Mouse (Mus musculus): ENCODE results near the gene Acrbp. TPM values are rescaled to one million over a fixed set of nuclear protein-coding genes. Genes with fewer than 3 reads are reported as not detected.
"Not testable (repeated sequence)": the region's sequence is repeated elsewhere in the genome, so short reads cannot be mapped to it uniquely, and the experiment has no call there.

The Acrbp gene
- polyA plus RNA-seq, 1 experiment from 2014 or later: 5.2 TPM

DNA sequence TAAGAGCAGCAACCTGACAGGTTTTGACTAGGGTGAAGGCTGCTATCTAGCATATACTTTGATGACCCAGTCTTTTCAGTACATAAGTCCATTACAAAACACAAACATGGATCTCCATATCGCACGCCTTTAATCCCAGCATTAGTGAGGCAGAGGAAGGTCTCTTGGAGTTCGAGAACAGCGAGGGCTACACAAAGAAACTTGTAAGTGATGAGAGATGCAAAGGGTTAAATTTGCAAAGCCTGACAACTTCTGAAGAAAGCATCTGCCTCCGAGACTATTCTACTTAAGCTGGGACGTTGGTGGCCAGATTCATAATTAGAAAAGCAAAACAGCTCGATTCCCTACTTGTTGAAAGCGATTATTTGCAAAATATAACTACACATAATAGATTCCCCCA is 10.4 kb upstream of the Acrbp start:
- Histone ChIP-seq H3K4me1 (replicated peaks) (peaks cover 17% of the 10 kb centered on the region), H3K9me3 (replicated peaks) (no peaks in the 10 kb centered on the region), H3K4me3 (peak overlapping the region; percentile 77), H3K9ac (peak overlapping the region; percentile 19; the same call in 1 of the 2 replicates), H3K27ac (peak overlapping the region; percentile 79), H3K4me2 (peak overlapping the region; percentile 80), H3K27me3 (no peaks in the 10 kb centered on the region), H3K36me3 (peaks cover 32% of the 10 kb centered on the region)
- ATAC-seq (replicated peaks; ENCODE audit: insufficient number of reproducible peaks, insufficient read depth, low FRiP score, low read depth): no peak
- WGBS: 4% methylated on average over 8 of the region's 8 CpGs

DNA sequence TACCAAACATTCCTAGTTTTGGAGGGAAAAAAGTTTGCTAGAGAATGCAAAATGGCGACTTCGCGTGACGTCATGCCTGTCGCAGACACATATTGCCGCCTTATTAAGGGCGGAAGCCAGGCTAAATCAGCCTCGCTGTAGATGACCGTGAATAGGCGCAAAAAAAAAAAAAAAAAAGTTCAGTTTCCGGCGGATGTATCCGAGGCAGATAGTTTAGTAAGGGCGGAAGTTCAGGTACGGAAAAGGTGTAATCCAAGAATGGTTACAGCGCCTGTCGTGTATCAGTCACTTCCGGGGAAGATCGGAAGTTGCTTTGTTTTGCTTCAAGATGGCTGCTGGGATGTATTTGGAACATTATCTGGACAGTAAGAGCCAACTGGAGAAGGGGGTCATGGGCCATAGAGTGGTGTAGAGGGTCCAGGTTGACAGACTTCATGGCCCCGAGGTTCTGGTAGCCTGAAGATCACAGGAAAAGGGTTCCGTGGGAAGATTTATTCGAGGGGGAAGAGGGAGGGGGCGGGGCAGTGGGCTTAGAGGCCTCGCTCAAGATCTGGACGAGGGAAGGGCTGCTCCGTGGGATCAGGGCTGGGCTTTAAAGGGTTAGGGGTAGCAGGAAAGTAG is 9.8 kb upstream of the Acrbp start, which contains the start of gene Ing4:
Gene Ing4, plus strand, starts transcription at position 228 of the 621 bp plus-strand sequence.
- Histone ChIP-seq H3K4me3 (peak within 1 kb of the TSS; percentile 77), H3K4me2 (peak within 1 kb of the TSS; percentile 80), H3K9ac (peak within 1 kb of the TSS; percentile 66), H3K9me3 (replicated peaks) (no peaks in the 10 kb centered on the region), H3K27ac (peak within 1 kb of the TSS; percentile 79), H3K27me3 (no peaks in the 10 kb centered on the region), H3K4me1 (replicated peaks) (peaks cover 17% of the 10 kb centered on the region), H3K36me3 (peaks cover 34% of the 10 kb centered on the region)
- WGBS: under 1% methylated on average over 26 of the region's 26 CpGs
- ATAC-seq (replicated peaks; ENCODE audit: insufficient number of reproducible peaks, insufficient read depth, low FRiP score, low read depth): peak; percentile 95

DNA sequence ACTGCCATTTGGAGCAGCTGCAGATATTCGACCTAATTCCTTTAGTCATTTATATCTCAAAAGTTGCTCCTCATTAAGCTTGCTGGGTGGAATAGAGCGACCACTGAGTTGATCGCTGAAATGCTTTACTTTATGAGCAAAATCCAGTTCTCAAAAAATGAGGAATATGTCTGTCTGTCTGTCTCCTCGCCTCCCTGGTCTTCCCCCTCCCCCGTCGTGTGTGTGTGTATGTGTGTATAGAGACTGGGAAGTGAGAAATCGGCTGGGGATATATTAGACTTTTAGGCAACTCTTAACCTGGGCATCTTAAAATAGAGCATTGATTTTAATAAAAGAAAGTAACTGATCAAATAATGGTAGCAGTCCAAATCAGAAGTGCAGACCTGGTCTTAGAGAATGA is 9.3 kb upstream of the Acrbp start:
- Histone ChIP-seq H3K4me3 (peak overlapping the region; percentile 77), H3K36me3 (peaks cover 33% of the 10 kb centered on the region), H3K4me1 (replicated peaks) (peaks cover 17% of the 10 kb centered on the region), H3K4me2 (peak overlapping the region; percentile 80), H3K27ac (peak overlapping the region; percentile 73), H3K9ac (peak overlapping the region; percentile 66), H3K9me3 (replicated peaks) (no peaks in the 10 kb centered on the region), H3K27me3 (no peaks in the 10 kb centered on the region)
- WGBS: 13% methylated on average over 7 of the region's 7 CpGs
- ATAC-seq (replicated peaks; ENCODE audit: insufficient number of reproducible peaks, insufficient read depth, low FRiP score, low read depth): no peak

DNA sequence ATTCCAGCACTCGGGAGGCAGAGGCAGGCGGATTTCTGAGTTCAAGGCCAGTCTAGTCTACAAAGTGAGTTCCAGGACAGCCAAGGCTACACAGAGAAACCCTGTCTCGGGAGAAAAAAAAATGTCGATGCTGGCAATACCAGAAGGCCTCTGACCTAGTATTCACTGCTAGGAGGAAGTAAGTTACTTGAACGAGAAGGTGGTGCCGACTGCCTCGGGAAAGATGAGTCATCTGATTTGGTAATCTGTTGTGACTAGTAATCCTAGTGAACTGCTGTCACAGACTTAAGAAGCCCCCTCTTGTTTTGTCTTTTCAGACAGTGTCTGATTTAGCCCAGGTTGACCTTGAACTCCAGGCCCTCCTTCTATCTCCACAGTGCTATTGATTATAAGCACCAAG is 8.4 kb upstream of the Acrbp start:
- no peaks in the 10 kb centered on the region for H3K9me3 ChIP-seq (replicated peaks)
- 79% methylated on average over 7 of the region's 7 CpGs for WGBS
- no peak for ATAC-seq (replicated peaks; ENCODE audit: insufficient number of reproducible peaks, insufficient read depth, low FRiP score, low read depth)
- no peaks in the 10 kb centered on the region for H3K27me3 ChIP-seq
- no peak overlapping the region for H3K27ac ChIP-seq
- H3K4me1 ChIP-seq (replicated peaks): peaks cover 17% of the 10 kb centered on the region
- H3K36me3 ChIP-seq: peaks cover 31% of the 10 kb centered on the region
- no peak overlapping the region for H3K4me3 ChIP-seq
- peak overlapping the region; percentile 80; the same call in 1 of the 2 replicates for H3K4me2 ChIP-seq
- H3K9ac ChIP-seq: no peak overlapping the region

DNA sequence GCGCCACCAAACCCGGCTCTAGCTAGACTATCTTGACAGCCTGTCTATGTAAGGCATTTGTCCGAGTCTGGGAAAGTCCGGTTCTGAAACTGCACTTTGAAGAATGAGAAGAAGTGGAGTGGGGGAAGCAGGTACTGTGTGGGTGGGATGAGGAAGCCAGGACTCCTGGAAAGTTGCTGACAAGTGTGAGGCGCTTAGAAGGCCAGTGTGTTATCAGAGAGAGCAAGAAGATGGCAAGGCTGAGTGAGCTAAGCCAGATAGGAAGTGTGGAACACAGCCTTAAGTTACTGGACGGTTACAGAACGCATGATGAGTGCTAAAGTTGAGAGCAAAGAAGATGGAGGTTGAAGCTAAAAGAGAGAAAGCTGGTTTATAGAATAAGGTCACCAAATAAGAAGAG is 7.4 kb upstream of the Acrbp start:
- Histone ChIP-seq H3K9ac (no peak overlapping the region), H3K27ac (no peak overlapping the region), H3K27me3 (no peaks in the 10 kb centered on the region), H3K4me3 (no peak overlapping the region), H3K4me1 (replicated peaks) (peaks cover 20% of the 10 kb centered on the region), H3K4me2 (no peak overlapping the region), H3K9me3 (replicated peaks) (no peaks in the 10 kb centered on the region), H3K36me3 (peaks cover 30% of the 10 kb centered on the region)
- ATAC-seq (replicated peaks; ENCODE audit: insufficient number of reproducible peaks, insufficient read depth, low FRiP score, low read depth): no peak
- 76% methylated on average over 7 of the region's 7 CpGs for WGBS

DNA sequence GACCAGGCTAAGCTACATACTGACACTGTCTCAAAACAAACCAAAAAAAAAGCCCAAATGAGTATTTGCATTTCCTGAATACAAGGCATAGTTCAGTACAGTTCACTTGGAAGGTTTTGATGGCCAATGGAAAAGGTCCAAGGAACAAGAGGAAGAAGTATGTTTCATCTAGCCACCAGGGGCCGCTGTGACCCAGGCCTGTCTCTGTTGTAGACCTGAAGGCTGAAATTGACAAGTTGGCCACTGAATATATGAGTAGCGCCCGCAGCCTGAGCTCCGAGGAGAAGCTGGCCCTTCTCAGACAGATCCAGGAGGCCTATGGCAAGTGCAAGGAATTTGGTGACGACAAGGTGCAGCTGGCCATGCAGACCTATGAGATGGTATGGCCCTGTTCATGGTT is 2.8 kb upstream of the Acrbp start:
- Histone ChIP-seq H3K9ac (no peak overlapping the region), H3K4me3 (no peak overlapping the region), H3K4me1 (replicated peaks) (0 out of 2 replicates have a peak, but pooled peaks cover 3% of the 10 kb centered on the region), H3K9me3 (replicated peaks) (no peaks in the 10 kb centered on the region), H3K27me3 (no peaks in the 10 kb centered on the region), H3K4me2 (no peak overlapping the region), H3K27ac (no peak overlapping the region), H3K36me3 (peaks cover 65% of the 10 kb centered on the region)
- 0 out of 2 replicates have a peak, but pooled peaks have one; percentile 33 for ATAC-seq (replicated peaks; ENCODE audit: insufficient number of reproducible peaks, insufficient read depth, low FRiP score, low read depth)
- 33% methylated on average over 5 of the region's 5 CpGs for WGBS

DNA sequence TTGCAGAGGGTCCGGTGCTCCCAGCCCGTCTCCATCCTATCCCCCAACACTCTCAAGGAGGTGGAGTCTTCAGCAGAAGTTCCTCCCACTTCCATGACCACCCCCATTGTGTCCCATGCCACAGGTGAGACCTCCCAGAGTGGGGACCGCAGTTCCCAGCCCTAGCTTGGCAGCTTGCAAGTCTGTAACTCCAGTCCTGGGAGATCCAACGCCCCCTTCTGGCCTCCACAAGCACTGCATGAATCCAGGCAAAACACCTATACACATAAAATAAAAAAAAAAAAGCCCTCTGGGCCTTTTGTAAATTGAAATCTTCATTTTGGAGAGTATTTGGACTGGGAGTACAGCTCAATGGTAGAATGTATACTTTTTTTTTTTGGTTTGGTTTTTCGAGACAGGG is 1.7 kb downstream of the Acrbp start:
- no peak for ATAC-seq (replicated peaks; ENCODE audit: insufficient number of reproducible peaks, insufficient read depth, low FRiP score, low read depth)
- Histone ChIP-seq H3K4me2 (no peak overlapping the region), H3K27ac (no peak overlapping the region), H3K27me3 (no peaks in the 10 kb centered on the region), H3K9me3 (replicated peaks) (no peaks in the 10 kb centered on the region), H3K36me3 (peaks cover 60% of the 10 kb centered on the region), H3K4me3 (no peak overlapping the region), H3K4me1 (replicated peaks) (0 out of 2 replicates have a peak, but pooled peaks cover 3% of the 10 kb centered on the region), H3K9ac (no peak overlapping the region)
- WGBS: 64% methylated on average over 5 of the region's 5 CpGs

DNA sequence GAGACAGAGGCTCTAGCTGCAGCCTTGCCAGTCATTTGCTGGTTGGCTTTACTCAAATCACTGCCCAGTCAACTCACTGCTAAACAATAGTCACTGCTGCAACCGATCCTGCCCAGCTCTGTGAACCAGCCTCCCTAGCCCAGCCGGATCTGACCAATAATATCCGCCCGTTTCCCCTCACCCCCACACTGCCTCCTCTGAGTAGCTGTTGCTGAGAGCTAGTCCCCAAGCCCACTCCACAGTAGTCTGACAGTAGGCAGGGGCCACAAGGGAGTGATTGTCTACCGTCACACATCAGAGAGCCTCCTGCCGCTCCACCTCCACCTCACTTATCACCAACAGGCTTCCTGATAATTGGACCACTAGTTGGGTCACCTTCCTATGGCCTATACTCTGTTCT is 12.0 kb downstream of the Acrbp start:
- Histone ChIP-seq H3K4me2 (no peak overlapping the region), H3K4me3 (no peak overlapping the region), H3K4me1 (replicated peaks) (peaks cover 12% of the 10 kb centered on the region), H3K27ac (no peak overlapping the region), H3K27me3 (no peaks in the 10 kb centered on the region), H3K9me3 (replicated peaks) (no peaks in the 10 kb centered on the region), H3K9ac (no peak overlapping the region), H3K36me3 (no peaks in the 10 kb centered on the region)
- 21% methylated on average over 6 of the region's 6 CpGs for WGBS
- ATAC-seq (replicated peaks; ENCODE audit: insufficient number of reproducible peaks, insufficient read depth, low FRiP score, low read depth): no peak

DNA sequence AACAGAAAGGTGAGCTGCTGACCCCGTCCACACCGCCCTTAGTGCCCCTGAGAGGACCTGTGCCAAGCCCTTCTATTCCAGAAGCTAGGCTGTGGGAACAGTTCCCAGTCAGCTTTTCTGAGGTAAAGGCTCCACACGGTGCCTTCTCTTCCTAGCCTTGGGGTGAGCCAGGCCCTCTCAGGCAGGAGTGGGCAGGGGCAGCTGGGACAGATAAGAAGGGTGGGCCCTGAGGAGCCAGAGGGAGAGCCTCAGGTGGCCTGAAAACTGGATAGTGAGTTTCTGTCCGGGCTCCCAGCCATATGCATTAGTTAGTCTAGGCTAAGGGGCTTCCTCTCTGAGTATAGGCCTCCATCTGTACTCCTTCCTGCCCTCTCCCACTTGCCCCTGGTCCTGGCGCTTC is 13.0 kb downstream of the Acrbp start:
- Histone ChIP-seq H3K9ac (no peak overlapping the region), H3K36me3 (no peaks in the 10 kb centered on the region), H3K27me3 (no peaks in the 10 kb centered on the region), H3K4me1 (replicated peaks) (peaks cover 12% of the 10 kb centered on the region), H3K27ac (no peak overlapping the region), H3K4me3 (no peak overlapping the region), H3K4me2 (no peak overlapping the region), H3K9me3 (replicated peaks) (no peaks in the 10 kb centered on the region)
- ATAC-seq (replicated peaks; ENCODE audit: insufficient number of reproducible peaks, insufficient read depth, low FRiP score, low read depth): no peak
- WGBS: 80% methylated on average over 5 of the region's 5 CpGs

DNA sequence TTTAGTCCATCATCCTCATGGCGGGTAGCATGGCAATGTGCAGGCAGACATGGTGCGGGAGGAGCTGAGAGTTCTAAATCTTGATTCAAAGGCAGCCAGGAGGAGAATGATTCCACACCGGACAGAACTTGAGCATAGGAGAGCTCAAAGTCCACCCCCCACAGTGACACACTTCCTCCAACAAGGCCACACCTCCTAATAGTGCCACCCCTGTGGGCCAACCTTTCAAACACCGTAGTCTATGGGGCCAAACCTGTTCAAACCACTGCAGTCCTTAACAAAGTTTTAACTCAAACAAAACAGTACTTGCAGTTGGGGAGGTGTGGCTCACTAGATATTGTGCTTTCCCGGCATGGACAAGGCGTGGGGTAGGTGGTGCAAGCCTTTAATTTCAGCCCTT is 14.4 kb downstream of the Acrbp start:
- WGBS: 76% methylated on average over 6 of the region's 6 CpGs
- Histone ChIP-seq H3K27me3 (no peaks in the 10 kb centered on the region), H3K4me1 (replicated peaks) (peaks cover 12% of the 10 kb centered on the region), H3K4me2 (no peak overlapping the region), H3K27ac (no peak overlapping the region), H3K9ac (no peak overlapping the region), H3K4me3 (no peak overlapping the region), H3K9me3 (replicated peaks) (no peaks in the 10 kb centered on the region), H3K36me3 (no peaks in the 10 kb centered on the region)
- ATAC-seq (replicated peaks; ENCODE audit: insufficient number of reproducible peaks, insufficient read depth, low FRiP score, low read depth): no peak

DNA sequence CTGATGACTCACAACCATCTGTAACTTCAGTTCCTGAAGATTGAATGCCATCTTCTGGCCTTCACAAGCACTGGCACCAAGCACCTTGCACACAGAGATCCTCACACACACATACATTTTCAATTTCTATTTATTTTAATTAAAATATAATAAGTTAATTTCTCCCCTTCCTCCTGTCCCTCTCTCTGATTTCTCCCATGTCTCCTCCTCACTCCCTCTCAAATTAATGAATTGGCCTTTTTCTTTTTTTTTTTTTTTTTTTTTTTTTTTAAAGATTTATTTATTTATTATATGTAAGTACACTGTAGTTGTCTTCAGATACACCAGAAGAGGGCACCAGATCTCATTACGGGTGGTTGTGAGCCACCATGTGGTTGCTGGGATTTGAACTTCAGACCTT is 15.7 kb downstream of the Acrbp start:
- WGBS: no CpG with 5 or more reads among the region's 1 CpGs
- not testable (repeated sequence) for H3K36me3 ChIP-seq; H3K27ac ChIP-seq; H3K9ac ChIP-seq; H3K4me2 ChIP-seq; H3K9me3 ChIP-seq (replicated peaks); ATAC-seq (replicated peaks; ENCODE audit: insufficient number of reproducible peaks, insufficient read depth, low FRiP score, low read depth); H3K27me3 ChIP-seq; H3K4me3 ChIP-seq
- H3K4me1 ChIP-seq (replicated peaks): peaks cover 12% of the 10 kb centered on the region

DNA sequence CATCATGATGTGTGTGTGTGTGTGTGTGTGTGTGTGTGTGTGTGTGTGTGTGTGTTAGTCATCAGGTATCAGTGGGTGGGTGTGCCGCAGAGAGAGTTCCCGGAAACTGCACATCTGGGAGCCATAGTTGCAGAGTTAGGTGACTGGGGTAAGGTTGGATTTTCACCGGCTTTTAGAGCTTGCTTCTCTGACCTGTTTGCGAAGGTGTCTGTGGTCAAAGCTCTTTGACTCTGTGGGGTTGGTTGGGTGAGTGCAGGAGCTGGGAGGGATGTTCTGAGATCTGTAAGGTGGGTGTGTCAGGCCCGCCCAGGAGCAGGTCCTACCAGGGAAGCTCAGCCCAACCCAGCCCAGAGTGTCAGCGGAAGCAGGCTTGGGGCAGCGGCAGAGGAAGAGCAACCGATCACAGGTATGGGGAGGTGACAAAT is 18.1 kb downstream of the Acrbp start, which contains the start of gene Lpar5:
Gene Lpar5, plus strand, starts transcription at position 350 of the 425 bp plus-strand sequence.
- Histone ChIP-seq H3K4me2 (no peak within 1 kb of the TSS), H3K9me3 (replicated peaks) (no peaks in the 10 kb centered on the region), H3K27ac (no peak within 1 kb of the TSS), H3K4me3 (no peak within 1 kb of the TSS), H3K36me3 (no peaks in the 10 kb centered on the region), H3K9ac (no peak within 1 kb of the TSS), H3K4me1 (replicated peaks) (peaks cover 12% of the 10 kb centered on the region), H3K27me3 (no peaks in the 10 kb centered on the region)
- WGBS: 57% methylated on average over 8 of the region's 8 CpGs
- ATAC-seq (replicated peaks; ENCODE audit: insufficient number of reproducible peaks, insufficient read depth, low FRiP score, low read depth): no peak
